Mouse (Mus musculus) cerebellum, adult 9-10 months (tissue): ENCODE data around the gene Wdr62.
A peak's percentile ranks its signal among the peaks of the same experiment; 100 is the strongest.

ENCODE experiments used
- DNase-seq: peaks from one replicate; pipeline ENCODE4 v3.0.0; 2022

Wdr62 gene

DNA sequence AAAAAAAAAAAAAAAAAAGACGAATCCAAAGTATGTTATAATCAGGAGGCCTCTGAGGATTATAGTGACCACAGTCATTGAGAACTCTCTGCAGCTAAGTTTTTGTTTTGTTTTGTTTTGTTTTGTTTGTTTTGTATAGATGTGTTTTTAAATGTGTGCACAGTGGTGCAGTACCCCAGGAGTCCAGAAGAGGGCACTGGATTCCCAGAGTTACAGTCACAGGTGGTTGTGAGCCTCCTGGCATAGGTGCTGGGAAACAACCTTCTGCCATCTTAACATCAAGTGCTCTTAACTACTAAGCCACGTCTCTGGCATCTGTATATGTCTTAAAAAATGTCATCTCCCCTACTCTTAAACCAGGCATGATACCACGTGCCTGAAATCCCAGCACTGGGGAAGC lies 20.7 kb upstream of the Wdr62 start:
- DNase-seq, result peak; percentile 74

DNA sequence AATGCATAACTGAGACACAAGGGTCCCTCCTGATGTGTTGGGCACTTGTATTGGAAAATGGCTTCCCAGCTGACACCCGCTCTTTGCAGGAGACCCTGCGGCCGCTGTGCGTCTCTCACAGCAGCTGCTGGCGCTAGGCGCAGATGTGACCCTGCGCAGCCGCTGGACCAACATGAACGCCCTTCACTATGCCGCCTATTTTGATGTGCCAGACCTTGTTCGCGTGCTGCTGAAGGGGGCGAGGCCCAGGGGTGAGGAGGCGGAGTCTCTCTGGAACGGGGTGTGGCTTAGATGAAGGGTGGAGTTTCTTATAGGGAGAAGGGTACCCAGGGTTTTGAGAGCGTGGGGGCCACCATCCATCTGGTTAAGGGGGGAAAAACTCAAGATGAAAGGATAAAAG lies 17.0 kb upstream of the Wdr62 start:
- DNase-seq, result no peak

DNA sequence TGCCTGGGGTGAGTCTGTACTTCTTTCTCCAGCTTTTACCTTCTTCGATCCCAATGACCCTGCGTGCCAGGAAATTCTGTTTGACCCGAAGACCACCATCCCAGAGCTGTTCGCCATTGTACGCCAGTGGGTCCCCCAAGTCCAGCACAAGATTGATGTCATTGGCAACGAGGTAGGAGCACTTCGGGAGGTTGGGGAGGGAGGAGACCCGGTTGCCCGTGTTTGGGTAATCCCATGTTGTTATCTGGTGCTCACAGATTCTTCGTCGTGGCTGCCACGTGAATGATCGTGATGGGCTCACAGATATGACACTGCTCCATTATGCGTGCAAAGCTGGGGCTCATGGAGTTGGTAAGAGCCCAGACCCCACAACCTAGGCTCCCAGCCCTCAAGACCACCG lies 16.6 kb upstream of the Wdr62 start:
- DNase-seq, result no peak

DNA sequence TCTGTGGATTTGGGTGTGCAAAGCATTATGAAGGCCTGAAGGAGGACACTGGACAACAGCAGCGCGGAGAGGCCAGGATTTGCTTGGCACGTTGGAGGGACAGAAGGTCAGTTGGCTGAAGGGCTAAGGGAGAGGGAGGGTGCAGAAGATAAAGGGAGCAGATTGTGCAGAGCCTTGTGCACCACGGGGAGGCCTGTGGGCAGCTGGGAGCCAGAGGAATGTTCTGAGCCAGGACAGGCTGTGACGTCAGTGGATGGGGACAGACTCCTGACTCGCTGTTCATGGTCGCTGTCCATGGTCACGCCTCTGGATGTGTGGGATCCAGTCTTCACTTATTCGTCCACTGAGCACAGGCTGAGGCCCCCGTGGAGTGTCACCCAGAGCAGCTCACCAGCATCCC lies 14.9 kb upstream of the Wdr62 start:
- peak; percentile 97 for DNase-seq

DNA sequence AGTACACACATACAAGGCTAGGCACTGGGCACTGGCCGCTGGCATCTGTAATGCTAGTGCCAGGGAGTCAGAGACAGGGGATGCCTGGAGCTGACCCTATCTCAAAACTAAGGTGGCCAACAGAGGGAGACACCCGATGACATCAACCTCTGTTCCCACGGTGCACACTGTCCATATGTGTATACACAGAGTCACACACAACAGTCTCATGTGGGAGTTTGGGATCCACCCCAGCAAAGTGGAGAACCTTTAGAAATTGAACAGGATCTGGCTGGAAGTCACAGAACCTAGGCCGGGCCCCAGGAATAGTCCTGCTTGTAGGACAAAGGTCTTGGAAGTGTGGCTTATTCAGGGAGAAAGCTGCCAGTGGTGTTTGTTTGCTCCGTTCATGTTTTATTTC lies 14.1 kb upstream of the Wdr62 start:
- DNase-seq, result peak; percentile 71

DNA sequence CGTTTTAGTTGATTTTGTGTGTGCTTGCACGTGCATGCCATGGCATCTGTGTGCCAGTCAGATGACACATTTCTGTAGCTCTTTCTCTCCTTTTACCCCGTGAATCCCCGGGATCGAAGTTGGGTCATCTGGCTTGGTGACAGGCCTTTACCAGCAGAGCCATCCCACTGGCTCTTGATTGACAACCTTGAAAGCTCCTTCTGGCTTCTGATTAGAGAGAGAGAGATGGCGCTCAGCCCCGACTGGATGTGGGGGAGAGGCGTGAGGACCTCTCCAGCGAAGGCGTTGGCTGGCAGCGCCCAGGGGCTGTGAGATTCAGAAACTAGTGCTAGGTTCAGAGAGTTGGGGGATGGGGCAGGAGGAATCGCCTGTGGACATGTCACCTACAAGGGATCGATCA lies 13.6 kb upstream of the Wdr62 start:
- DNase-seq, result peak; percentile 73

DNA sequence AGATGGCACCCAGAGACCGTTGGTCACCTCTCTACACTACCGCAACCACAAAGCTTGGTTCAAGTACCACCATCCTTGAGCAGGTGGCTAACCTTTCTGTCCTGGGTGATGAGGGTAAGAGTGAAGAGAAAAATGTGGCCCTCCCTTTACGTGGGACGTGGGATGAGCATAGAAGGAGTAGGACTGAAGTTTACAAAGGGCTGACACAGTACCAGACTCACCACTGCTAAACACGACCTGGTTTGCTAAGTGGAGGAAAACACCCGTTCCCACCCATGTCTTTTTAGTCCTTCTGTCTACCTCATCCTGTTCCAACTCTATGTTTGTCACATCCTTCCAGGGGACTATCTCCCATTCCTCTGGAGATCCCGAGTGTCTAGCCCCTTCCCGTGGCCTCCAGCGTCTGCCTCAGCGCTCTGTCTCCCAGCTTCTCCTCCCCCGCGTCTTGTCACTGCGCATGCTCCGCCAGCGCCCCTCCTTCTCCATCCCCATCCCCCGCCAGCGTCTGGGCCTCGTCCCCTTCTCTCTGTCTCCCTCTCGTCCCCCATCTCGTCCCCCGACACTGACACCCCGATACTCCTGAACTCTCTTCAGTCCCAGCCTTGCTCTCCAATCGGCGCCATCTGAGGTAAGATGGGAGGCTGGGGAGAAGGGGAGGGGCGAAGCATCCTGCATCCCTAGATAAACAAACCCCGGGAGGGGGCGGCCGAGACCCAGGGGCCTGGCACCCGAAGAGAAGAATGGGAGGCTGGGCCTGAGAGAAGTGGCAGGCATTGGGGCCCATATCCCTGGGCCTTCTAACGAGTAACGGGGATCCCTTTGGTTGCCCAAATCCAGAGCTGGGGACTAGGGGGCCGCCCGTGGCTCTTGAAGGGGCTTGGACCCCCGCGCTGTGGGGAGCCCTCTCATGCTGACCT lies 11.3 kb upstream of the Wdr62 start, which contains the start of gene Clip3:
TSS of gene Clip3 (plus strand) at position 514 of the 917 bp plus-strand sequence.
- peak; percentile 93 for DNase-seq

DNA sequence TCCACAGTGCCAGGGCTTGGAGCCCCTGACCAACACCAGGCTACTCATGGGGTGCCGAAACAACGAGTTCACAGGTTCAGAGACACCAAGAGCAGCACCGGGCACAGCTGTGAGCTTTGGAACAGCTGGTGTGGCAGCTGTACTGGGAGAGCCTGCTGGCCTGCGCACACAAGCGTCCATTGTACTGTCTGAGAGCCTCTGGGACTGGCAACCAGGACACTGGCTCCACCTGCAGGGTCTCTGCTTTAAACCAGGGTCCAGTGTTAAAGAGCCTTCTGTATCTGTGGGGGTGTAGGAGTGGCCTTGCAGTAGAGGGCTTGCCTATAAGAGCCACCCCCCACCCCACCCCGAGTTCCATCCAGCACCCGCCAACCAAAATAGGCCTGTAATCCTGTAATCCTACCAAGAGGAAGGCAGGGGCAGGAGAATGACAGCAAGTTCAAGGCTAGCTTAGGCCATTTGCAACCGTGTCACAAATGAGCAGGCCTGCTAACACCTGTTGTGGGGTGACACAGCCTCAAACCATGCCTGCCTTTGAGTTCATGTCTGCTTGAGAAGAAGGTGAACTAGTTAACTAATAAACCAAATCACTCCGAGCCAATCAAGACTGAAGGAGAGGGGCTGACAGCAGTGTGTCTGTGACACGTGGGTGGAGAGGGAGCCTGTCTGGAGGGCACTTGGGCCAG lies 9.6 kb upstream of the Wdr62 start:
- peak; percentile 64 for DNase-seq

DNA sequence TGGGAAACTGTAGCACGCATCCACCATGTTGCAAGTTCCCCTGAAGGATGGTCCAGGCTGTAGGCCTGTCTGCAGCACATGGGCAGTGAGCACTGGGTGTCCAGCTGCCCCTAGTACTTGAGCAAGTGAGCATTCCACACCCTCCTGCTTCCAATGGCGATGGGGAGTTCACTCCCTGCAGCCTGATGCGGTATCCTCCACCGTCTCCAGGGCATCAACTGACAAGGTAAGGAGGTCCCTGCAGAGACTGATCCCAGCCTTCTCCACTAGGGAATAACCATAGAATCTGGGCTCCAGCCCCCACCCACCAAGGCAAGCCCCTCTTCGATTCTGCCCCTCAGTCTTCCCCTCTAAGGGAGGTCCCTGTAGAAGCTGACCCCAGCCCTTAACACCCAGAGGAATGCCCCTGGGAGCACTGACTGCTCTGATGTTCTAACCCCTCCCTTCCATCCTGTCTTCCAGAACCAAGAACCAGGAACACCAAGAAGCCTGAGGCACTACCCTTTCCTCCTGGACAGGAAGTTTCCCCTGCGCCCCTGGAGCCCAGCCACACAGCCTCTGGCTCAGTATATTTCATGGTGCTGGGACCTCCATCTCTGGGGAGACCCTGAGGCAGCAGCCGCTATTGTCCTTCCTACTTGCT lies 9.0 kb upstream of the Wdr62 start:
- DNase-seq, result no peak

DNA sequence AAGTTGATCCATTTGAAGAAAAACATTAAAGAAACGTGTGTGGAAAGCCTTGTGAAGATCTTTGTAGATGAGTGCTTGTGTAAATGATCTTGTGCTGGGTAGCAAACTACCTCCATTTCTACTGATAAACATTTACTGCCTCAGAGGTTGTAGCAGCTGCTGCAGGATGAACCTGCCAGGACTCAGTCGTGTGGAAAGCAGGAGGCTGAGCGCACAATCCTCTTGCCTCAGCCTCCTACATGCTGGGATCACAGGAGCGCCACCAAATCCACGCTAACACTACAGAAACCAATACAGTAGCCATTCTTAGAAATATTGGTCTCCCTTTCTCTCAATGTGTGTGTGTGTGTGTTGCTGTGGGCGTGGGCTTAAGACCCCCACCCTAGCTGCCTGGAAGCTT lies 7.8 kb upstream of the Wdr62 start:
- peak; percentile 68 for DNase-seq

DNA sequence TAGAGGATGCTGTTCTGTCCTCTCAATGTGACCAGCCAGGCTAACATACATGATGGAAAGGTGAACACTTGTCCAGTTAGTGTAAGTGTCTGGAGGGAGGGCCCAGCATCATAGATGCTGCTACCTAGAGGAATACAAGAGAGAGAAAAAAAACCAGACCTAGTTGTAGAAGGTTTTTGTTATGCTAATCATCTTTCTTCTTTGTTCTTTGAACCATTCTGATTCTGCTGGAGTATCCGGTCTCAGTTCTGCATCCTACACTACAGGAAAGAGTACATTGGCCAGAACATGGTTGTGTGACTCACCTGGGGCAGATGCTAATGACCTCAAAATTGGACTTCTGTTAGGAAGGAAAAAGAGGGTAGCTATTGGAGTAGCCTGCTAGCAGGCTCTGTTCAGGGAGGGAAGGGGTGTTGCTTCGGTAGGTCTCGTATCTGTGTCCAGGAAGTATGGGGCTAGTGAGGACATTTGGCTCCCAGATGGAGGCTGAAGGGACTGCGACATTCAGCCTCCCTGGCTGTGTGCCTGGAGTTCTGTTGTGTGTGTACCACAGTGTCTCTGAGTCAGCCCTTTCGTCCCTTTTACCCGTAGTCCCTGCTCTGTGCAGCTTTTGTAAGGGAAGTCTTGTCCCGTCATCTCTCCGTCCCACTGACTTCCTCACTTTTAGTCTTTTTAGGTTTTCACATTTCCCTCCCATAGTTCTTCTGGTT lies 6.6 kb upstream of the Wdr62 start:
- peak; percentile 92 for DNase-seq

DNA sequence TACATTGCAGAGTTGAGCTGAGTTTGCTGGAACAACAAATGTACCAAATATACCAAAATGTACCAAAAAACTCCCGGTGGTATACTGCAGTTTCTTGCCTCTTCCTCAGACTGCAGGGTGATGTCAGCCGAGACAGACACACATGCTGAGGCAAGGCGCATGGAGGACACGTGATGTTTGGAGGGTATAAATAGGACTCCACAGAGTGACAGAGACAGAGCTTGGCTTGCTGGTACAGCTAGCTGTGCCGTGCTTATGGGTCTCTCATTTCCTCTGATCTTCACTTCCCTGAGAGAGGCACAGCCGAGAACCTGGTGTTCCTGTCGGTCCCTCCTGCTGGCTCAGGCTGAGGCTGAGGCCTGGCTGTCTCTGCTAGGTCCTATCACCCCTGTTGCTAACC lies 2.5 kb upstream of the Wdr62 start:
- DNase-seq, result peak; percentile 36

DNA sequence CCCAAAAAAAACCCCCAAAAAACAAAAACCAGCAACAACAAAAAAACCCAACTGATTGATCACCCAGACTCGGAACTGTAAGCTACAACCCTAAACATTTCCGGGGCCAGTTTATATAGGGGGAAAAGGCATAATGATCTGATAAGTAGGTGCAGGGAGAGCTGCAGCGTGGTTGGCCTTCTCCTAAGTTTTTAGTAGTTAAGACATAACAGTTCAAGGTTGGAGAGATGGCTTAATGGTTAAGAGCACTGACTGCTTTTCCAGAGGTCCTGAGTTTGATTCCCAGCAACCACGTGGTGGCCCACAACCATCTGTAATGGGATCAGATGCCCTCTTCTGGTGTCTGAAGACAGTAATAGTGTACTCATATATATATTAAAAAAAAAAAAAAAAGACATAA lies 1.3 kb upstream of the Wdr62 start:
- DNase-seq, result peak; percentile 37

DNA sequence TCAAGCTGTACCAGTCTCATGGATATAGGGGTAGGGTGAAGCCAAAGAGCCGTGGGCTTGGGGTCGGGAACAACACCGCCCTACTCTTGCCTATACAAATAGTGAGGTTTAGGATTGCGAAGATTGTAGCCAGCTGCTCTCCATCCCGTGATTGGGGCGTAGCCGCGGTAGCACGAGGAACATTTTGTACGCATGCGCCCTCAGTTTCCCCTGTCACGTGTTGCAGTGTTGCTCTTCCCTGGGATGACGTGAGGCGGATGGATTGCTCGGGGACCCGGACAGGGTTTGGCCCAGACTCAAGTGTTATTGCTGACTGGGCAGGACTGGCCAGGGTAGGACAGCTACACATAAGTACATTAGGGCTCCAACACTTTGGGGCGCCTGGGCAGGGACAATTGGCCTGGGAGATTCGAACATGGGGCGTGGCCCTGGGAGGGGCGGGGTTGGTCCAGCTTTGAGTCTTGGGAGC lies 485 bp upstream of the Wdr62 start:
- peak; percentile 90 for DNase-seq

DNA sequence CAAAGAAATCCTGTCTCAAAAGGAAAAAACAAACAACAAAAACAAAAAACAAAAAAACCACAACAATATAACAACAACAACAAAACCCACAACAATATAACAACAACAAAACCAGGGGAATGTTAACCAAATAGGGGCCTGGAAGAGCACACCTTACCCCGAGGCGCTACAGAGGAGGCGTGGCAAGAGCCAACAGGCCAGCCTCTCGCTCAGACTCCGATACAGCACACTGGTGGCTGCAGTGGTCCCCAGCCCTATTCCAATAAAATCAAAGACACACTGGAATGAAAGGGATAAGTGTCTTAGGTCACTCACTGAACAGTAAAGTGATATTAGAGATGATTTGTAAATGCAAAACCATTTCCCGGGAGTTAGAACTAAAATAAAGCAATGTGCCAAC lies 683 bp downstream of the Wdr62 start:
- no peak for DNase-seq

DNA sequence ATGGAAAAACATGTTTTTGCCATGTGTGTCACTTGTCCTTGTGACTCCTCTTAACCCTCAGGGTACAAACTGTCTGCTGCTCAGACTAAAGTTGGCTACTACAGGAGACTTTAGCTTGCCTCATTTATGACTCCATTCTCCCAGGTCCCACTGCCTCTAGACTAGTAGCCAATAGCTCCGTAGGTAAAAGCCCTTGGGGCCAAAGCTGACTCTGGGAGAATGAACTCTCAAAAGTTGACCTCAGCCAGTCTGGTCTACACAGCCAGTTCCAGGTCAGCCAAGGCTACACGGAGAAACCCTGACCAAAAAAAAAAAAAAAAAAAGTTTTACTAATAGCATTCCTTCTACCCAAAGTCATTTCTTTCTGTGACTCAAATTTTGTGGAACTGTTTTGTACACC lies 1.3 kb downstream of the Wdr62 start:
- DNase-seq, result peak; percentile 27

DNA sequence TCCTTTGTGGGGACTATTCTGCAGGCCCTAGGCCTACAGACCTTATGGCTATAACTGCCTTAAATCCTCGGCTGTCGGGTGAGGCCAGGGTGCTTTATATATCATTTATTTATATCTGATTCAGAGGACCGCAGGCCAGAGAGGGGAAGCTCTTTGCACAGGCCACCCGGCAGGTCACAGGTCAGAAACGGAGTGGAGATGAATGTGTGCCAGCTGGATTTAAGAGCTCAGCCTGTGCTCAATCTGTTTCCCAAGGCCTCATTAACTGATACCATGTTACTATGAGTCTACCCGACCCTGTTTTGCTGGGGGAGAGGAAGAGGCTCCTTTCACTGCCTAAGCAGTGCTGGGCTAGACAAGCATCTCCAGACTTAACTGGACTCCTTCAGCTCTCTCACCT lies 5.8 kb downstream of the Wdr62 start:
- DNase-seq, result no peak

DNA sequence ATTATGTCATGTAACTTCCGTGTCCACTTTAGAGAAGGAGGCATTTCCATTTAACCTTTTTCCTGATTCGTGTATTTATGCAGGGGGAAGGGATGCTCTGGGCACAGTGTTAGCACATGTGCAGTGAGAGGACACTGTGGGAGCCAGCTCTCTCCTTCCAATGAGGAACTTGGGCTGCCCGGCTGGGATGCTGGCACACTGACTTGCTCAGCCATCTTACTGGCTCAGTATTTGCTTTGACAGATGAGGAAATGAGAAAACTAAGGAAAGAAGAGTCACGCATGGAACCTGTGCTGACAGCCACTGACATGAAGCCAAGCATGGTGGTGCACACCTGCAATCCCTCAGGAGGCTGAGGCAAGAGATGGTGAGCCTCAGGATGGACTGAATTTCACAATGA lies 10.6 kb downstream of the Wdr62 start:
- DNase-seq, result no peak

DNA sequence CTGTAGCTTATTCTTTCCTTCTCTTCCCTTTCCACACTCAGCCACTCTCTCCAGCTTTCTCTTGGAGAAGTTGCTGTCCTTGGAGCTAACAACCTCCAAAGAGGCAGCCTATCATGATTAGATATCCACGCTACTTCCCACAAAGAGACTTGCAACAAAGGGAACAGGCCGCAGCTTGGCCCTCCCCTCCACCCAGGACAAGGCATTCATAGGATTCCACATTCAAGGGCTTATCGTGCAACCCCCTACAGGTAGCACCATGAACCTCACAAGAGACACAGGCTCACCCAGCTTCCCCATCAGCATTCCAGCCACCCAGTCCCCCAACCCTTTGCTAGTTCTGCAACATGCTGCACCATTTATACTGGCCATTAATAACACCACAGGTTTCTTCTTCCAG lies 13.4 kb downstream of the Wdr62 start:
- no peak for DNase-seq

DNA sequence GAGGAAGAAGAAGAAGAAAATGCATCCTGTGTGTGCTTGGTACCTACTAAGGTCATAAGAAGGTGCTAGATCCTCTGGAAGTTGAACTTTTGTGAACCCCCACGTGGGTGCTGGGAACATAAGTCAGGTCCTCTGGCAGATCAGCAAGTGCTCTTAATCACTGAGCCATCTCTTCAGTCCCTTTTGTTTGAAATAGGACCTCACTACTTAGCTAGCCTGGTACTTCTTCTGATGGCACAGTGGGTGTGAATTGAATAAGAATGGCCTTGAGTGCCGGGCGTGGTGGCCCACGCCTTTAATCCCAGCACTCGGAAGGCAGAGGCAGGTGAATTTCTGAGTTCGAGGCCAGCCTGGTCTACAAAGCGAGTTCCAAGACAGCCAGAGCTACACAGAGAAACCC lies 14.3 kb downstream of the Wdr62 start:
- no peak for DNase-seq

DNA sequence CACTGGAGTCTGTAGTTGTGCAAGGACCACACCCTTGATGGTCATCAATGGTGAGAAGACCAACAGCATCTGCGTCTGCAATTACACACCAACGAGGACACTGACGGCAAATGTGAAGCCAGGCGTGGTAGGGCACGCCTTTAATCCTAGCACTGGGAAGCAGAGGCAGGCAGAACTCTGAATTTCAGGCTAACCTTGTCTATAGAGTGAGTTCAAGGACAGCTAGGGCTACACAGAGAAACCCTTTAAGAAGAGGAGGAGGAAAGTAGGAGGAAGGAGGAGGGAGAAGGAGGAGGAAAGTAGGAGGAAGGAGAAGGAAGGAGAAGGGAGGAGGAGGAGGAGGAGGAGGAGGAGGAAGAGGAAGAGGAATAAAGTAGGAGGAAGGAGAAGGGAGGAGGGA lies 14.7 kb downstream of the Wdr62 start:
- no peak for DNase-seq

DNA sequence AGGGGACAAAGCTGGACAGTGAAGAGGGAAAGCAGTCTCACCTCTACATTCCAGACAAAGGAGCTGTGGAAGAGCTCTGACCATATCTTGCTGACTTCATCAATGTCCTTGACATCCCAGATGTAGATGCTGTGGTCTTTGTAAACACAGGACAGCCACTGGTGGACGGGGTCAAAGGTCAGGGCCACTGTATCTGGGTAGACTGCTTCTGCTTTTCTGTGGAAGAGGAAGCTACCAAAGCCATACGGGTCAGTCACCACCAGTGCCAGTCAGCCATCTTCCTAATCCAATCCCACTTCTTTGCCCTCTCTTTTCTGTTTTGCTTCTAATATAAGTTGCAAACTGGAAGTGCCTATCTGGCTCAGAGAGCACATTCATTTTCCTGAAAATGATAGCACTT lies 15.2 kb downstream of the Wdr62 start:
- DNase-seq, result no peak
